Mouse (Mus musculus): ENCODE measurements around the gene Il20rb. TPM values are rescaled to one million over a fixed set of nuclear protein-coding genes. Genes with fewer than 3 reads are reported as not detected.

Il20rb gene
- polyA plus RNA-seq, 2 experiments, result 4.0 to 4.5 TPM

- Histone ChIP-seq H3K27ac (replicated peaks; ENCODE audit: low read depth, low read length) (no peak overlapping the region), H3K36me3 (ENCODE audit: control insufficient read depth, insufficient read depth, low read length) (0 out of 2 replicates have a peak, but pooled peaks cover 4% of the 10 kb centered on the region), H3K9ac (ENCODE audit: low read depth, low read length, severe bottlenecking) (no peak overlapping the region), H3K9me3 (ENCODE audit: control insufficient read depth, low read length) (no peaks in the 10 kb centered on the region), H3K27me3 (ENCODE audit: control insufficient read depth, insufficient read depth, low read length) (no peaks in the 10 kb centered on the region), H3K4me1 (ENCODE audit: control insufficient read depth, insufficient read depth, low read length) (peaks cover 5% of the 10 kb centered on the region; the same call in 1 of the 2 replicates), H3K4me2 (replicated peaks; ENCODE audit: low read depth, low read length, severe bottlenecking) (no peak overlapping the region), H3K4me3 (replicated peaks; ENCODE audit: low read length) (no peak overlapping the region)
- 47% methylated on average over 8 of the region's 8 CpGs for WGBS
- DNase-seq (ENCODE audit: low spot score) (peak; percentile 49), ATAC-seq (ENCODE audit: low FRiP score, low read depth) (peak; percentile 41)
- TF ChIP-seq POLR2A (IDR thresholded peaks at IDR 0.05; ENCODE audit: borderline replicate concordance, extremely low read depth, insufficient read depth, insufficient read length), result no peak
These were observed 15.5 kb downstream of the Il20rb start for GRCm38 (mm10) chr9:100470936-100471604.

GRCm38 (mm10) chr9:100470228-100470627 lies 16.4 kb downstream of the Il20rb start:
- TF ChIP-seq POLR2A (IDR thresholded peaks at IDR 0.05; ENCODE audit: borderline replicate concordance, extremely low read depth, insufficient read depth, insufficient read length), result no peak
- H3K4me1 ChIP-seq (ENCODE audit: control insufficient read depth, insufficient read depth, low read length), result peaks cover 5% of the 10 kb centered on the region; the same call in 1 of the 2 replicates
- no peaks in the 10 kb centered on the region for H3K9me3 ChIP-seq (ENCODE audit: control insufficient read depth, low read length)
- 75% methylated on average over 1 of the region's 1 CpGs for WGBS
- no peak overlapping the region for H3K4me2 ChIP-seq (replicated peaks; ENCODE audit: low read depth, low read length, severe bottlenecking)
- 0 out of 2 replicates have a peak, but pooled peaks cover 6% of the 10 kb centered on the region for H3K36me3 ChIP-seq (ENCODE audit: control insufficient read depth, insufficient read depth, low read length)
- H3K4me3 ChIP-seq (replicated peaks; ENCODE audit: low read length), result no peak overlapping the region
- H3K27ac ChIP-seq (replicated peaks; ENCODE audit: low read depth, low read length), result no peak overlapping the region
- no peaks in the 10 kb centered on the region for H3K27me3 ChIP-seq (ENCODE audit: control insufficient read depth, insufficient read depth, low read length)
- no peak overlapping the region for H3K9ac ChIP-seq (ENCODE audit: low read depth, low read length, severe bottlenecking)
- DNase-seq (ENCODE audit: low spot score) (no peak), ATAC-seq (ENCODE audit: low FRiP score, low read depth) (no peak)

- no peak for TF ChIP-seq POLR2A (IDR thresholded peaks at IDR 0.05; ENCODE audit: borderline replicate concordance, extremely low read depth, insufficient read depth, insufficient read length)
- Histone ChIP-seq H3K36me3 (ENCODE audit: control insufficient read depth, insufficient read depth, low read length) (0 out of 2 replicates have a peak, but pooled peaks cover 7% of the 10 kb centered on the region), H3K4me2 (replicated peaks; ENCODE audit: low read depth, low read length, severe bottlenecking) (no peak overlapping the region), H3K9me3 (ENCODE audit: control insufficient read depth, low read length) (no peaks in the 10 kb centered on the region), H3K9ac (ENCODE audit: low read depth, low read length, severe bottlenecking) (0 out of 2 replicates have a peak overlapping the region, but pooled peaks have one; percentile 16), H3K27me3 (ENCODE audit: control insufficient read depth, insufficient read depth, low read length) (no peaks in the 10 kb centered on the region), H3K27ac (replicated peaks; ENCODE audit: low read depth, low read length) (no peak overlapping the region), H3K4me1 (ENCODE audit: control insufficient read depth, insufficient read depth, low read length) (peaks cover 5% of the 10 kb centered on the region; the same call in 1 of the 2 replicates), H3K4me3 (replicated peaks; ENCODE audit: low read length) (no peak overlapping the region)
- ATAC-seq (ENCODE audit: low FRiP score, low read depth) (no peak), DNase-seq (ENCODE audit: low spot score) (no peak)
- WGBS, result 95% methylated on average over 3 of the region's 3 CpGs
These were observed 16.9 kb downstream of the Il20rb start for GRCm38 (mm10) chr9:100469681-100470080.

GRCm38 (mm10) chr9:100468151-100468550 lies 18.4 kb downstream of the Il20rb start:
- TF ChIP-seq POLR2A (IDR thresholded peaks at IDR 0.05; ENCODE audit: borderline replicate concordance, extremely low read depth, insufficient read depth, insufficient read length), result no peak
- H3K36me3 ChIP-seq (ENCODE audit: control insufficient read depth, insufficient read depth, low read length), result 0 out of 2 replicates have a peak, but pooled peaks cover 7% of the 10 kb centered on the region
- peaks cover 5% of the 10 kb centered on the region; the same call in 1 of the 2 replicates for H3K4me1 ChIP-seq (ENCODE audit: control insufficient read depth, insufficient read depth, low read length)
- H3K27ac ChIP-seq (replicated peaks; ENCODE audit: low read depth, low read length), result no peak overlapping the region
- H3K9ac ChIP-seq (ENCODE audit: low read depth, low read length, severe bottlenecking), result no peak overlapping the region
- no peaks in the 10 kb centered on the region for H3K27me3 ChIP-seq (ENCODE audit: control insufficient read depth, insufficient read depth, low read length)
- H3K9me3 ChIP-seq (ENCODE audit: control insufficient read depth, low read length), result no peaks in the 10 kb centered on the region
- ATAC-seq (ENCODE audit: low FRiP score, low read depth) (no peak), DNase-seq (ENCODE audit: low spot score) (no peak)
- H3K4me2 ChIP-seq (replicated peaks; ENCODE audit: low read depth, low read length, severe bottlenecking), result no peak overlapping the region
- WGBS, result 92% methylated on average over 8 of the region's 8 CpGs
- H3K4me3 ChIP-seq (replicated peaks; ENCODE audit: low read length), result no peak overlapping the region

GRCm38 (mm10) chr9:100467653-100468052 lies 18.9 kb downstream of the Il20rb start:
- peaks cover 5% of the 10 kb centered on the region; the same call in 1 of the 2 replicates for H3K4me1 ChIP-seq (ENCODE audit: control insufficient read depth, insufficient read depth, low read length)
- no peak overlapping the region for H3K27ac ChIP-seq (replicated peaks; ENCODE audit: low read depth, low read length)

More at GRCm38 (mm10) chr9:100467653-100468052, 18.9 kb downstream of the Il20rb start:
- H3K9ac ChIP-seq (ENCODE audit: low read depth, low read length, severe bottlenecking), result no peak overlapping the region
- WGBS, result 78% methylated on average over 7 of the region's 7 CpGs
- DNase-seq (ENCODE audit: low spot score), result no peak
- no peaks in the 10 kb centered on the region for H3K9me3 ChIP-seq (ENCODE audit: control insufficient read depth, low read length)
- H3K27me3 ChIP-seq (ENCODE audit: control insufficient read depth, insufficient read depth, low read length), result no peaks in the 10 kb centered on the region
- no peak overlapping the region for H3K4me3 ChIP-seq (replicated peaks; ENCODE audit: low read length)
- 0 out of 2 replicates have a peak, but pooled peaks cover 7% of the 10 kb centered on the region for H3K36me3 ChIP-seq (ENCODE audit: control insufficient read depth, insufficient read depth, low read length)
- ATAC-seq (ENCODE audit: low FRiP score, low read depth), result no peak
- H3K4me2 ChIP-seq (replicated peaks; ENCODE audit: low read depth, low read length, severe bottlenecking), result no peak overlapping the region
- no peak for TF ChIP-seq POLR2A (IDR thresholded peaks at IDR 0.05; ENCODE audit: borderline replicate concordance, extremely low read depth, insufficient read depth, insufficient read length)

Data from limb, embryonic 14.5 days (tissue).